Mouse (Mus musculus) brain, adult 10 weeks (tissue): ENCODE measurements around the gene 9330159F19Rik. TPM values are rescaled to one million over a fixed set of nuclear protein-coding genes. Genes with fewer than 3 reads are reported as not detected.

Experiments
- polyA plus RNA-seq: library from polyadenylated mRNA; stranded (reverse); fragments of 350-450 nt; fragmentation: Illumina TruSeq; extraction: RNeasy Lipid Tissue Mini Kit (QIAGEN cat#74804); gene quantifications from one replicate; pipeline ENCODE4 v1.2.3, GENCODE M21; 2015; ENCODE audit warnings: low read depth, low replicate concordance

The 9330159F19Rik gene
- polyA plus RNA-seq = 50.4 TPM

DNA sequence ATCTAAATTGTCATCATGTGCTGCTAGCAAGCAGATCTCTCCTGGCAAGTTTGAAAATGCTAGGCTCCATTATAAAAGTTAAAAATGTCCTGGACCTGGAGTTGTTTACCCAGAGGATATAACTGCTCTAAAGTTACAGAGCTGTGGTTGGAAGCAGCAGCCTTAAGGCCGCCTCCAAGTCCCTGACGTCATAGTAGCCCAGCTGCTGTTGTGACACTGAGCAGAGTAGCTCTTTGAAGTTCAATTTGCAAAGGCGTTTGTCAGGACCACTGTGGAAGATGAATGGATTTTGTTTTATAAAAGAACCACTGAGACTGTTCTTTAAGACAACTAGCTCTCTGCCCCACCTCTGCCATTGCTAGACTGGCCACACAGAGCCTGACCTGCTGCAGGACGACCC lies at the start of gene 9330159F19Rik:
9330159F19Rik (plus strand) TSS at position 154 of the 400 bp plus-strand sequence.

DNA sequence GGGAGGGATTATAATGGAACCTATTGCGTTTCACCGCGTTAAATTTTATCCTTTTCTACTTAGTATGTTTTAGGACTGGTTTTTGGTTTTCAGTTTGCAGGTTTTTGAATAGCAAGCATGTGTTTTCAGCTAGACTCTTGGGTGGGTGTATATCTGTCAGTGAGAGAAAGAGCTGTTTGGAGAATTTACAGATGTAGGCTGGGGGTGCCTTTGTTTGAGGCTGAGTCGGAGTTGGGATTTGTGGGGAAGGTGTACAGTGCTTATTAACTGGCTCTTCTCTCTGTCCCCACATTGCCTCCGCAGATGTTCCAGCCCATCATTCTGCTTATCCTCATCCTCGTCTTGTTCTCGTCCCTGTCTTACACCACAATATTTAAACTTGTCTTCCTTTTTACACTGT lies 12.8 kb upstream of the 9330159F19Rik start, which contains the start of gene Gm49353:
Gm49353 (plus strand) TSS at position 313 of the 400 bp plus-strand sequence.

Other genes with a start within 250 kb of the 9330159F19Rik start
- not detected for gene 2310057J18Rik, start 225.3 kb upstream of the 9330159F19Rik start, polyA plus RNA-seq
- gene Soga3, start 67.8 kb upstream of the 9330159F19Rik start, polyA plus RNA-seq = 47.8 TPM
- 14.2 TPM for gene Gm49353, start 12.7 kb upstream of the 9330159F19Rik start, polyA plus RNA-seq
- gene Echdc1, start 101.6 kb downstream of the 9330159F19Rik start, polyA plus RNA-seq = 45.2 TPM
- gene Rnf146, start 150.8 kb downstream of the 9330159F19Rik start, polyA plus RNA-seq = 72.6 TPM